Comparison of ENCODE assay signal across 14 mouse cellular contexts in genomic region chr8:11383379-11383778, GRCm38 (mm10).
DNase-seq lines count a peak whose midpoint lies in the region; ATAC-seq and TF ChIP-seq lines count a peak whose summit lies in the region.
"Had no signal": no experiment of that assay in that cellular context is flagged by ENCODE, and none has a peak within 500 bp of the region (broad histone marks: within the 10 kb centered on the region; RNA-seq: fewer than 3 reads in every experiment).

No protein-coding gene starts in this region.

- H3K27ac ChIP-seq in heart, embryonic 11.5 days (ENCODE audit: low read depth, low read length): peak overlapping the region; percentile 69
- peak overlapping the region; percentile 52 for H3K27ac ChIP-seq in lung, embryonic 15.5 days
- peak overlapping the region; percentile 59 to 82 for H3K27ac ChIP-seq in heart, embryonic 14.5 days (replicated peaks in 1 of 2; ENCODE audit: control insufficient read depth in 1 of 2, insufficient read depth in 1 of 2, low read depth in 2 of 2, low read length in 2 of 2)
- H3K27ac ChIP-seq in stomach, embryonic 15.5 days: peak overlapping the region; percentile 80; the same call in 1 of the 2 replicates
- no peak overlapping the region for H3K27ac ChIP-seq in midbrain, postnatal 0 days (ENCODE audit: low read depth, low read length)
- H3K27ac ChIP-seq: embryonic facial prominence, embryonic 12.5 days; kidney, postnatal 0 days had no signal

- WGBS in heart, embryonic 11.5 days (ENCODE audit: insufficient replicate concordance): 25% methylated on average over 3 of the region's 3 CpGs
- 64% methylated on average over 3 of the region's 3 CpGs for WGBS in lung, embryonic 15.5 days
- WGBS in heart, embryonic 14.5 days: 32% methylated on average over 3 of the region's 3 CpGs
- 66% methylated on average over 3 of the region's 3 CpGs for WGBS in stomach, embryonic 15.5 days
- 62% methylated on average over 3 of the region's 3 CpGs for WGBS in midbrain, postnatal 0 days

- no peaks in the 10 kb centered on the region for H3K9me3 ChIP-seq in heart, embryonic 11.5 days (replicated peaks; ENCODE audit: control insufficient read depth, low read length)
- no peaks in the 10 kb centered on the region for H3K9me3 ChIP-seq in lung, embryonic 15.5 days
- no peaks in the 10 kb centered on the region for H3K9me3 ChIP-seq in heart, embryonic 14.5 days (ENCODE audit: control insufficient read depth, low read length)
- H3K9me3 ChIP-seq in stomach, embryonic 15.5 days: no peaks in the 10 kb centered on the region
- H3K9me3 ChIP-seq in midbrain, postnatal 0 days (ENCODE audit: low read length): no peaks in the 10 kb centered on the region
- H3K9me3 ChIP-seq: embryonic facial prominence, embryonic 12.5 days had no signal

- no peak for ATAC-seq in heart, embryonic 11.5 days (replicated peaks; ENCODE audit: insufficient number of reproducible peaks, low FRiP score, low TSS enrichment)
- no peak for ATAC-seq in lung, embryonic 15.5 days (ENCODE audit: borderline replicate concordance, extremely low read depth, low FRiP score, low TSS enrichment)
- no peak for ATAC-seq in heart, embryonic 14.5 days (ENCODE audit: insufficient number of reproducible peaks, insufficient read depth, low FRiP score, low read depth)
- ATAC-seq in stomach, embryonic 15.5 days (ENCODE audit: insufficient read depth, low FRiP score, low read depth): no peak
- ATAC-seq in midbrain, postnatal 0 days (ENCODE audit: low FRiP score): no peak

- TF ChIP-seq CTCF in midbrain, postnatal 0 days (IDR thresholded peaks at IDR 0.05): no peak

- H3K27me3 ChIP-seq in heart, embryonic 11.5 days (ENCODE audit: control insufficient read depth, insufficient read depth, low read length): no peaks in the 10 kb centered on the region
- no peaks in the 10 kb centered on the region for H3K27me3 ChIP-seq in lung, embryonic 15.5 days
- no peaks in the 10 kb centered on the region for H3K27me3 ChIP-seq in heart, embryonic 14.5 days (ENCODE audit: control insufficient read depth, insufficient read depth, low read length)
- no peaks in the 10 kb centered on the region for H3K27me3 ChIP-seq in stomach, embryonic 15.5 days (replicated peaks)
- H3K27me3 ChIP-seq in midbrain, postnatal 0 days (ENCODE audit: insufficient read depth, low read length): no peaks in the 10 kb centered on the region
- H3K27me3 ChIP-seq: embryonic facial prominence, embryonic 12.5 days had no signal

- no peak overlapping the region for H3K4me3 ChIP-seq in heart, embryonic 11.5 days (ENCODE audit: low read depth, low read length)
- H3K4me3 ChIP-seq in lung, embryonic 15.5 days: no peak overlapping the region
- H3K4me3 ChIP-seq in heart, embryonic 14.5 days (ENCODE audit: control insufficient read depth in 1 of 2, insufficient read depth in 1 of 2, low read depth in 1 of 2, low read length in 2 of 2): no peak overlapping the region
- H3K4me3 ChIP-seq in stomach, embryonic 15.5 days (replicated peaks): no peak overlapping the region
- H3K4me3 ChIP-seq in midbrain, postnatal 0 days (ENCODE audit: low read depth, low read length): no peak overlapping the region
- H3K4me3 ChIP-seq: embryonic facial prominence, embryonic 12.5 days had no signal

- H3K4me1 ChIP-seq in heart, embryonic 11.5 days (ENCODE audit: control insufficient read depth, insufficient read depth, low read length): peaks cover 54% of the 10 kb centered on the region
- peaks cover 59% of the 10 kb centered on the region for H3K4me1 ChIP-seq in lung, embryonic 15.5 days
- H3K4me1 ChIP-seq in heart, embryonic 14.5 days (ENCODE audit: control insufficient read depth in 2 of 2, insufficient read depth in 2 of 2, low read length in 2 of 2): peaks cover 50 to 59% of the 10 kb centered on the region in 2 experiments
- peaks cover 21% of the 10 kb centered on the region for H3K4me1 ChIP-seq in stomach, embryonic 15.5 days
- H3K4me1 ChIP-seq in midbrain, postnatal 0 days (ENCODE audit: insufficient read depth, low read length): no peaks in the 10 kb centered on the region; the same call in 1 of the 2 replicates

- no peak overlapping the region; the same call in 1 of the 2 replicates for H3K4me2 ChIP-seq in heart, embryonic 11.5 days
- H3K4me2 ChIP-seq in lung, embryonic 15.5 days: no peak overlapping the region
- H3K4me2 ChIP-seq in heart, embryonic 14.5 days (ENCODE audit: low read length): peak overlapping the region; percentile 16
- no peak overlapping the region for H3K4me2 ChIP-seq in stomach, embryonic 15.5 days
- no peak overlapping the region for H3K4me2 ChIP-seq in midbrain, postnatal 0 days (ENCODE audit: low read depth, low read length, poor library complexity, severe bottlenecking)
- H3K4me2 ChIP-seq: embryonic facial prominence, embryonic 12.5 days; liver, embryonic 11.5 days had no signal

- DNase-seq in heart, postnatal 4 days: no peak
- DNase-seq in lung, postnatal 14 days: no peak
- no peak for DNase-seq in frontal cortex, postnatal 36 days (ENCODE audit: low spot score in 2 of 2)
- no peak for DNase-seq in midbrain, postnatal 0 days (ENCODE audit: low spot score)
- DNase-seq: adrenal gland, adult 2 months; cerebellum, adult 18-20 months; lung, postnatal 10 days had no signal

- no peak overlapping the region for H3K9ac ChIP-seq in heart, embryonic 11.5 days (ENCODE audit: low read depth, low read length)
- H3K9ac ChIP-seq in lung, embryonic 15.5 days: no peak overlapping the region
- 0 out of 2 replicates have a peak overlapping the region, but pooled peaks have one; percentile 30 for H3K9ac ChIP-seq in heart, embryonic 14.5 days (ENCODE audit: low read length)
- H3K9ac ChIP-seq in stomach, embryonic 15.5 days: no peak overlapping the region
- no peak overlapping the region for H3K9ac ChIP-seq in midbrain, postnatal 0 days (replicated peaks; ENCODE audit: low read length, poor library complexity, severe bottlenecking)
- H3K9ac ChIP-seq: embryonic facial prominence, embryonic 12.5 days had no signal

- H3K36me3 ChIP-seq in heart, embryonic 11.5 days (ENCODE audit: control insufficient read depth, insufficient read depth, low read length): no peaks in the 10 kb centered on the region
- H3K36me3 ChIP-seq in lung, embryonic 15.5 days: no peaks in the 10 kb centered on the region
- H3K36me3 ChIP-seq in heart, embryonic 14.5 days (ENCODE audit: control insufficient read depth, insufficient read depth, low read length): peaks cover 3% of the 10 kb centered on the region; the same call in 1 of the 2 replicates
- H3K36me3 ChIP-seq in stomach, embryonic 15.5 days: no peaks in the 10 kb centered on the region
- no peaks in the 10 kb centered on the region for H3K36me3 ChIP-seq in midbrain, postnatal 0 days (ENCODE audit: insufficient read depth, low read length)
- H3K36me3 ChIP-seq: embryonic facial prominence, embryonic 12.5 days had no signal
